Mouse (Mus musculus) neural tube, embryonic 15.5 days (tissue): ENCODE results near the gene Mga. TPM values are rescaled to one million over a fixed set of nuclear protein-coding genes. Genes with fewer than 3 reads are reported as not detected.
A peak's percentile ranks its signal among the peaks of the same experiment; 100 is the strongest.

Experiments used
- ATAC-seq: fragments of 200-750 bp; cut with Nextera tagmentation; 2 replicates; pipeline ENCODE4 v1.8.0; 2017; ENCODE audit warnings: mild to moderate bottlenecking, moderate TSS enrichment, moderate library complexity; ENCODE audit not compliant: low FRiP score
- H3K27ac ChIP-seq: fragments of 300-500 bp; sonication (generic); replicated peaks from 2 replicates; pipeline ENCODE4 v1.5.1; 2015; ENCODE audit warnings: mild to moderate bottlenecking, inconsistent platforms
- H3K27me3 ChIP-seq: fragments of 300-500 bp; sonication (generic); replicated peaks from 2 replicates; pipeline ENCODE4 v1.6.1; 2015; ENCODE audit warnings: inconsistent platforms
- H3K36me3 ChIP-seq: fragments of 300-500 bp; sonication (generic); 2 replicates; pipeline ENCODE4 v1.6.1; 2015; ENCODE audit warnings: inconsistent platforms
- H3K4me1 ChIP-seq: fragments of 300-500 bp; sonication (generic); 2 replicates; pipeline ENCODE4 v1.6.1; 2015; ENCODE audit warnings: inconsistent platforms
- H3K4me2 ChIP-seq: fragments of 300-500 bp; sonication (generic); 2 replicates; pipeline ENCODE4 v1.6.1; 2015; ENCODE audit warnings: inconsistent platforms, mild to moderate bottlenecking, moderate library complexity
- H3K4me3 ChIP-seq: fragments of 300-500 bp; sonication (generic); replicated peaks from 2 replicates; pipeline ENCODE4 v1.5.1; 2015; ENCODE audit warnings: mild to moderate bottlenecking, inconsistent platforms
- H3K9ac ChIP-seq: fragments of 300-500 bp; sonication (generic); replicated peaks from 2 replicates; pipeline ENCODE4 v1.6.1; 2015; ENCODE audit warnings: mild to moderate bottlenecking, inconsistent platforms
- H3K9me3 ChIP-seq: fragments of 300-500 bp; sonication (generic); replicated peaks from 2 replicates; pipeline ENCODE4 v1.6.1; 2016; ENCODE audit warnings: inconsistent platforms
- WGBS: fragments of 180-500 bp; shearing (Covaris S2); methylation state at CpG from one replicate; pipeline ENCODE4 v1.1.7; 2015; ENCODE audit warnings: mixed read lengths; 5-methylcytosine and 5-hydroxymethylcytosine counted together
- polyA plus RNA-seq: library from polyadenylated mRNA; unstranded; fragments of >200 nt; fragmentation: Nextera tagmentation; extraction: Ambion mirVana; gene quantifications from 2 replicates; pipeline ENCODE4 v1.2.1, GENCODE M21; 2015

Gene Mga
- polyA plus RNA-seq: 23.6 and 25.4 TPM in 2 replicates

- Histone ChIP-seq H3K4me3 (peak within 1 kb of the TSS; percentile 70), H3K9me3 (no peaks in the 10 kb centered on the region), H3K27ac (peak within 1 kb of the TSS; percentile 95), H3K4me1 (peaks cover 18% of the 10 kb centered on the region), H3K36me3 (no peaks in the 10 kb centered on the region), H3K27me3 (no peaks in the 10 kb centered on the region), H3K9ac (peak within 1 kb of the TSS; percentile 55), H3K4me2 (peak within 1 kb of the TSS; percentile 80)
- WGBS: under 1% methylated on average over 58 of the region's 58 CpGs
- peak; percentile 97 for ATAC-seq
Observed at GRCm38 (mm10) chr2:119897090-119897732, at the start of gene Mga. Gene Mga (plus strand): TSS chr2:119897228.

DNA sequence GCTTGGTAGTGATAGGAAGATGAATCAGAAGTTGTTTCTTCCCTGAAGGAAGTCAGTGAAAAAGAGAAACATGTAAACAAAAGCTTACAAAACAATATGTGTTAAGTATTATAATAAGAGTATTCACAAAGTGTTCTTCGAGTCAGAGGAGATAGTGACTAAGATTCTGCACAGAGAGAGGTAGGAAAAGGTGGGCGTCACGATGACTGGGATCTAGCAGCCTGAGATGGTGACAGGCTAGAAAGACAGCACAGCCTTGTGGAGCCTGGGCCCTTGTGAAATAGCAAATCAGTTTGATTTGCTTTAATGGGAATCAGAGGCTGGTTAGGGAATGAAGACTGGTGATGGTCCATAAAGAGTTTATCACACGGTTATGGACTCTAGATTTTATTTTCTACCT lies 43.2 kb upstream of the Mga start:
- Histone ChIP-seq H3K4me1 (no peaks in the 10 kb centered on the region), H3K4me2 (no peak overlapping the region), H3K27me3 (no peaks in the 10 kb centered on the region), H3K9ac (no peak overlapping the region), H3K36me3 (no peaks in the 10 kb centered on the region), H3K9me3 (no peaks in the 10 kb centered on the region), H3K4me3 (no peak overlapping the region), H3K27ac (no peak overlapping the region)
- ATAC-seq: no peak
- 87% methylated on average over 4 of the region's 4 CpGs for WGBS

DNA sequence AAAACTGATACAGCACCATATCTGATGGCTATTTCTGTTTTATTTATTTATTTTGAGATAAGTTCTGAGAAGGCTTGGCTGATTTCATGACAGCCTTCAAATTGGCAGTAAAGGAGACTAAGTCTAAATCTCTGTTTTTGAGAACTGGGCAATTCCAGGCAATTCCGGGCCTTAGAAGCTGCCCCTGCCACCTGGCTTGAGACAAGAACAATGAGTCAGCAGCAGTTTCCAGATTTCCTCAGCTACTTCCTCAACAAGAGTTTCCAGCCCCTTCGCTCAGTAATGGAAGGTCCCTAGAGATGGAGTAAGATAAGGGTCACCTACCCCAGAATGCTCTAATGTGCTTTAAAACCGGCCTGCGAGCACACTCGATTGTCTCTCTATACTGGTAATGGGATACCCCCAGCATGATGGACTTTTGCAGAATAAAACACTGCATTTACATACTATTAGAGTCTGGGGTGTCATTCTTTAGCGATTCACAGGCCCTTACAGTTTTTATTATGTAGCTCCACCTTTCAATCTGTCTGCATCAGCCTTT lies 41.6 kb upstream of the Mga start:
- Histone ChIP-seq H3K9ac (no peak overlapping the region), H3K27ac (no peak overlapping the region), H3K4me3 (no peak overlapping the region), H3K36me3 (no peaks in the 10 kb centered on the region), H3K27me3 (no peaks in the 10 kb centered on the region), H3K4me1 (no peaks in the 10 kb centered on the region), H3K9me3 (no peaks in the 10 kb centered on the region), H3K4me2 (no peak overlapping the region)
- ATAC-seq: no peak
- WGBS: 56% methylated on average over 6 of the region's 6 CpGs

- WGBS: 79% methylated on average over 2 of the region's 2 CpGs
- Histone ChIP-seq H3K36me3 (no peaks in the 10 kb centered on the region), H3K4me3 (no peak overlapping the region), H3K27ac (no peak overlapping the region), H3K27me3 (no peaks in the 10 kb centered on the region), H3K9ac (no peak overlapping the region), H3K4me2 (no peak overlapping the region), H3K4me1 (no peaks in the 10 kb centered on the region), H3K9me3 (no peaks in the 10 kb centered on the region)
- ATAC-seq: no peak
Observed at GRCm38 (mm10) chr2:119857341-119857740, 39.7 kb upstream of the Mga start.

DNA sequence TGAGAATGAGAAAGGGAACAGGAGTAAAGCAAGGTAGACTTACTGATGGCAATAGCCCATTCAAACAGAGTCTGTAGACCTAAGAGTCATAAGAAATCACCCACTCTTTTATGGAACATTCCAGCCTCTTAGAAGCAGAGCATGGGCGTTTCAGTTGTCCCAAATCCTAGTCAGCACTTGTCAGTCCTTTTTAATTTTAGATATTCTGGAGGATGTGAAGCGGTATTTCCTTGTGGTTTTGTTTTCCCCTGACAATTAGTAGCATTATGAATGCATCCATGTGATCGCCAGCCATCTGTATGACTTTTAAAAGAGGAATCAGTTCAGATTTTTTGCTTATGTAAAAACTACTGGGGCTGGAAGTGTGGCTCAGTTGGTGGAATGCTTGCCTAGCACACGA lies 32.5 kb upstream of the Mga start:
- ATAC-seq: no peak
- Histone ChIP-seq H3K4me1 (no peaks in the 10 kb centered on the region), H3K9me3 (no peaks in the 10 kb centered on the region), H3K27me3 (peaks cover 8% of the 10 kb centered on the region; the same call in 1 of the 2 replicates), H3K4me3 (no peak overlapping the region), H3K9ac (no peak overlapping the region), H3K36me3 (no peaks in the 10 kb centered on the region), H3K4me2 (no peak overlapping the region), H3K27ac (no peak overlapping the region)
- 76% methylated on average over 4 of the region's 4 CpGs for WGBS

DNA sequence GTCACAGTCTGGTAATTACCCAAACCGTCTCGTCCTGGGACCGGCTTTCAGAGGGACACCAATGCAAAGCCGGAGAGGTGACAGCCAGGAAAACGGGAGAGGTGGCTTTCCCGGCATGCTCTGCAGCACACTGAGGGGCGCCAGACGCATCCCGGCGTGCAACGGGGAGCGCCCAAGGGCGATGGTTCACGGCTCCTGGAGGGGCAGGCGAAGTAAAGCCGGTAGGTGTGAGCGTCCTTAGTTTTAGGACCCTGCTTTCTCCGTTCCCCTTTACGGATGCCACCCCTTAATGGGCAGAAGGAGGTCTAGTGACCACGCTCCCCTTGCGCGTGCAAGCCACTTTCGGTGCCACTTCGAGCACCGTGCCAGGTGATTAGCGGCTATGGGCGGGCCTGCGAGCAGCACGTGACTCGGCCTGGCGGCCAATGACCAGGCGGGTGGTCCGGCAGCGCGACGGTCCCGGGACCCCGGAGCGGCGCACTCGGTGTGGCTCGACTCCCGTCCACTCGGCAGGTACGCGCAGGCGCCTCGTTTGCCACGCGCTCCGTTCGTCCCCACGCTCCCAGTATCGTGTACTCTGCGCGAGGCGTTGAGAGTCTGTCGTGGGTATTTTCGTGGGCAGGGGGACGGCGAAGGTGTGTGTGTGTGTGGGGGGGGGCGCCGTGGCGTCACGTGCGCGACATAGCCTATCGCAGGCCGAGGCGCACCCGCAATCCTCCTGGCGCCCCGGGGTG lies 24.5 kb upstream of the Mga start:
- H3K4me1 ChIP-seq: peaks cover 10% of the 10 kb centered on the region
- H3K36me3 ChIP-seq: no peaks in the 10 kb centered on the region
- peak overlapping the region; percentile 97 for H3K27ac ChIP-seq
- WGBS: under 1% methylated on average over 73 of the region's 73 CpGs
- ATAC-seq: peak; percentile 93
- H3K9ac ChIP-seq: peak overlapping the region; percentile 68
- 0 out of 2 replicates have a peak, but pooled peaks cover 3% of the 10 kb centered on the region for H3K27me3 ChIP-seq
- H3K4me2 ChIP-seq: peak overlapping the region; percentile 77
- H3K4me3 ChIP-seq: peak overlapping the region; percentile 68
- no peaks in the 10 kb centered on the region for H3K9me3 ChIP-seq

- peak overlapping the region; percentile 77 for H3K4me2 ChIP-seq
- peak overlapping the region; percentile 97 for H3K27ac ChIP-seq
- peak overlapping the region; percentile 68 for H3K9ac ChIP-seq
- WGBS: under 1% methylated on average over 39 of the region's 39 CpGs
- peaks cover 10% of the 10 kb centered on the region for H3K4me1 ChIP-seq
- peak overlapping the region; percentile 68 for H3K4me3 ChIP-seq
- 0 out of 2 replicates have a peak, but pooled peaks cover 3% of the 10 kb centered on the region for H3K27me3 ChIP-seq
- peak; percentile 95 for ATAC-seq
- no peaks in the 10 kb centered on the region for H3K36me3 ChIP-seq
- no peaks in the 10 kb centered on the region for H3K9me3 ChIP-seq
Observed at GRCm38 (mm10) chr2:119873105-119873464, 23.9 kb upstream of the Mga start.

DNA sequence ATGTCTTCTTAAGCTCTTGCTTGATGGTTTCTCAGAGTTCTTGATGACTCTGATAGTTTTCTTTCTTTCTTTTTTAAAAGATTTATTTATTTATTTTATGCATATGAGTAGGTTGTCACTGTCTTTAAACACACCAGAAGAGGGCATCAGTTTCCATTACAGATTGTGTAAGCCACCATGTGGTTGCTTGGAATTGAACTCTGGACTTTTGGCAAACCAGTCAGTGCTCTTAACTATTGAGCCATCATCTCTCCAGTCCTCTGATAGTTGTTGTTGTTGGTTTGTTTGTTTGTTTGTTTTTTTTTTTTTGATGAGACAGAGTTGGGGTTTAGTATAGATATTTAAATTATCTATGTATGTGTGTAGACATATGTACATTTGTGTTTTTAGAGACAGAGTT lies 21.0 kb upstream of the Mga start:
- Histone ChIP-seq H3K27ac (no peak overlapping the region), H3K9me3 (no peaks in the 10 kb centered on the region), H3K36me3 (no peaks in the 10 kb centered on the region), H3K4me3 (no peak overlapping the region), H3K4me1 (peaks cover 10% of the 10 kb centered on the region), H3K27me3 (0 out of 2 replicates have a peak, but pooled peaks cover under 1% of the 10 kb centered on the region), H3K4me2 (no peak overlapping the region), H3K9ac (no peak overlapping the region)
- ATAC-seq: no peak

DNA sequence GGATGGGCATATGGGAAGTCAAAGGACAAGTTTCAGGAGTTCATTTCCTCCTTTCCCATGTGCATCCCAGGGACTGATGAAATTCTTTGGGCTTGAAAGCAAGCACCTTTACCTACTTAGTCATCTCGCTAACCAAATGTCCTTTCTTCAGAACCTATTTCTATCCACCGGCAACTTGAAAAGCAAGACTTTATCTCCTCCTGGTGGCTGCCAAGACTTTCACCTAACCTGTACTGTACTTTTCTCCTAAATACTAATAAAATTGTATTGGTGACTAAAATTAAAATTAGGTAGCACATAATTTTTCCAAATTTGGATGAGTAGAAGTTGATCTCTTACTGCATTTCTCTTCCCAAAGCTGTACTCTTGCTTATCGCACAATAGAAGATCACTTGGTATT lies 9.8 kb upstream of the Mga start:
- no peaks in the 10 kb centered on the region for H3K4me1 ChIP-seq
- no peak for ATAC-seq
- no peak overlapping the region for H3K9ac ChIP-seq
- H3K36me3 ChIP-seq: no peaks in the 10 kb centered on the region
- 97% methylated on average over 3 of the region's 3 CpGs for WGBS
- H3K27me3 ChIP-seq: no peaks in the 10 kb centered on the region
- H3K4me2 ChIP-seq: no peak overlapping the region
- H3K27ac ChIP-seq: no peak overlapping the region
- H3K4me3 ChIP-seq: no peak overlapping the region
- no peaks in the 10 kb centered on the region for H3K9me3 ChIP-seq

GRCm38 (mm10) chr2:119896553-119897089 lies 407 bp upstream of the Mga start:
- WGBS: 17% methylated on average over 19 of the region's 19 CpGs
- ATAC-seq: peak; percentile 76

DNA sequence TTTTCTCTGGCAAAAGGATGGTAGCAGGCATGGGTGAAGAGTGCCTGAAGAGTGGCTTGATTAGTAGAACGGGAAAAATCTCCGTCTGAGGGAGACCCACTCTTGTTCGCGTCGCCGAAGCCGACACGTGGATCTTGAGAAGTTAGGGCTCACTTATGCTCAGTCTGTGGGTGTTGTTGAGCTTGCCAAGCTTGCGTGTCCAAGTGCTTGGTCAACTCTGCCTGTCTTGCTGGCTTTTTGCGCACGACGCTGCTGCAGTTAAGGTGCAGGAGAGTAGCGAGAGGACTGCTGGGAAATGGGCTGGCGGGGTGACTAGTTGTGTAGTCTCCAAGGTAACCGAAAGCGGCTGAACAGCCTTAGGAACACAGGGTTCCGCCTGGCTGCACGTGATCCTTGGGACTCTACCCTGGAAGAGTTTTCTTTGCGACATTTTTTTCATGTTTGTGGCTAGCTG lies 1.1 kb downstream of the Mga start:
- Histone ChIP-seq H3K4me1 (peaks cover 18% of the 10 kb centered on the region), H3K36me3 (peaks cover 5% of the 10 kb centered on the region; the same call in 1 of the 2 replicates), H3K4me2 (peak overlapping the region; percentile 80), H3K9me3 (no peaks in the 10 kb centered on the region), H3K9ac (peak overlapping the region; percentile 55), H3K4me3 (peak overlapping the region; percentile 70), H3K27ac (peak overlapping the region; percentile 95; the same call in 1 of the 2 replicates), H3K27me3 (no peaks in the 10 kb centered on the region)
- ATAC-seq: no peak
- WGBS: 7% methylated on average over 19 of the region's 19 CpGs

More at GRCm38 (mm10) chr2:119896553-119897089, 407 bp upstream of the Mga start:
- Histone ChIP-seq H3K27ac (peak overlapping the region; percentile 95), H3K36me3 (no peaks in the 10 kb centered on the region), H3K4me3 (peak overlapping the region; percentile 70), H3K4me2 (peak overlapping the region; percentile 80), H3K9ac (peak overlapping the region; percentile 55), H3K4me1 (peaks cover 18% of the 10 kb centered on the region), H3K27me3 (no peaks in the 10 kb centered on the region), H3K9me3 (no peaks in the 10 kb centered on the region)
